Mouse (Mus musculus): ENCODE measurements around the gene Zfp574. TPM values are rescaled to one million over a fixed set of nuclear protein-coding genes. Genes with fewer than 3 reads are reported as not detected.

Zfp574 gene
- total and polyA plus RNA-seq, 2 experiments from 2014 or later = 31.5 to 33.0 TPM

DNA sequence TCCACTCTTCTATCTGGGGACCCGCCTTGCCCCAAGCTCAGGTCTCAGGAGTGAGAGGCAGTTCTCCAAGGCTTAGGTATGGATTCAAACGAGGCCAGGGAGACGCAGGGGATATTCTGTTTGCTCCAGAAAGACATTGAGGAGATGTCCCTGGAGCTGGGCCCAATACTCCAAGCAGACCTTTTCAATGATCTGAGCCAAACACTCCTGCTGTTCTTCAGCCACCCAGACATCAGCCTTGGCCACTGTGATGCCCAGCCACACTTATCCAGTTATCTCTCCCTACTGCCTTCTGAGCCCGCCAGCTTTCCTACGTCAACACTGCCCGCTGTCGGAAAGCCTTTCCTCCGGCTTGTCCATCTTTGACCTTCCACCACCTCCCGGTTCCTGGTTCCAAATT lies 38.0 kb downstream of the Zfp574 start:
- 91% methylated on average over 9 of the region's 9 CpGs for WGBS
- Histone ChIP-seq H3K4me1 (ENCODE audit: insufficient read depth) (no peaks in the 10 kb centered on the region), H3K27me3 (ENCODE audit: insufficient read depth, low read length) (no peaks in the 10 kb centered on the region), H3K4me3 (ENCODE audit: low read depth, low read length) (no peak overlapping the region), H3K9me3 (ENCODE audit: low read length) (no peaks in the 10 kb centered on the region), H3K4me2 (ENCODE audit: low read depth) (no peak overlapping the region), H3K27ac (ENCODE audit: low read depth, low read length) (no peak overlapping the region), H3K9ac (no peak overlapping the region), H3K36me3 (ENCODE audit: insufficient read depth) (peaks cover 5% of the 10 kb centered on the region; the same call in 1 of the 2 replicates)
- ATAC-seq = no peak
- DNase-seq = no peak
- no peak for TF ChIP-seq CTCF (IDR thresholded peaks at IDR 0.05; ENCODE audit: low read depth)

DNA sequence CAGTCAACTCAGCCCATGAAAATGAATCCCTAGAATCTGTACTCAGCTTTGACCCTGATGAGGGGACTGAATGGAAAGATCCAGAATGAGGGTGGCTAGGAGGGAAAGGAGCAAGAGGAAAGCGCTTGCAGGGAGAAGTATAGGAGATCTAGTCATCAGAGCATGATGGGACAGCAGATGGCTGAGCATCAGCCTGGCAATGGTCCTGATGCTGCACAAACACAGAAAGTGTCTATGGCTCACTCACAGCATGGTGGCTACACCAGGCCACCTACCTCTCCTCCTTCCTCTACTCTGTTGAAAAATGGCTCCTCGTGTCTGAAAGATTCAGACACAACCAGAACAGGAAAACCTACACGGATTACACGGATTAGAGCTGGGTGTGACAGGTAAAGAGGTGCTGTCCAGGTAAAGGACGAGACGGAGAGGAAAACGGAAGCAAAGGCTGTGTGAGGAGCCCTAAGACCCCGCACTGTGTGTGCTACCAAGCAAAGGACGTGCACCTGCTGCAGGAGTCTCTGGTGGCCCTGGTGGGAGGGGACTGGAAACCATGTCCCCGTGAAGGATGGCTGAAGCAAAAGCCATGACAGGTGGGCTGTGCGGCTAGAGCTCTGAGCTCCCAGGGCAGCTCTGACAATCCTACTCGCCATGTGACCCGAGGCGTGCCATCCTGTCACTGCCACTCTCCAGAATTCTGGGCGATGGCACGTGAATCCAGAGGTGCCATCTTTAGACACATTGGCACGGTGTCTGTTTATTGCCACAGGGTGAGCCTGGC lies 40.0 kb downstream of the Zfp574 start:
- H3K4me3 ChIP-seq (ENCODE audit: low read depth, low read length) = no peak overlapping the region
- ATAC-seq (0 out of 2 replicates have a peak, but pooled peaks have one; percentile 27), DNase-seq (peak; percentile 20)
- WGBS = 90% methylated on average over 17 of the region's 17 CpGs
- no peak for TF ChIP-seq CTCF (IDR thresholded peaks at IDR 0.05; ENCODE audit: low read depth)
- H3K9me3 ChIP-seq (ENCODE audit: low read length) = no peaks in the 10 kb centered on the region
- no peak overlapping the region for H3K9ac ChIP-seq
- H3K27ac ChIP-seq (ENCODE audit: low read depth, low read length) = no peak overlapping the region
- no peaks in the 10 kb centered on the region for H3K4me1 ChIP-seq (ENCODE audit: insufficient read depth)
- H3K4me2 ChIP-seq (ENCODE audit: low read depth) = no peak overlapping the region
- no peaks in the 10 kb centered on the region for H3K27me3 ChIP-seq (ENCODE audit: insufficient read depth, low read length)
- H3K36me3 ChIP-seq (ENCODE audit: insufficient read depth) = peaks cover 7% of the 10 kb centered on the region; the same call in 1 of the 2 replicates

DNA sequence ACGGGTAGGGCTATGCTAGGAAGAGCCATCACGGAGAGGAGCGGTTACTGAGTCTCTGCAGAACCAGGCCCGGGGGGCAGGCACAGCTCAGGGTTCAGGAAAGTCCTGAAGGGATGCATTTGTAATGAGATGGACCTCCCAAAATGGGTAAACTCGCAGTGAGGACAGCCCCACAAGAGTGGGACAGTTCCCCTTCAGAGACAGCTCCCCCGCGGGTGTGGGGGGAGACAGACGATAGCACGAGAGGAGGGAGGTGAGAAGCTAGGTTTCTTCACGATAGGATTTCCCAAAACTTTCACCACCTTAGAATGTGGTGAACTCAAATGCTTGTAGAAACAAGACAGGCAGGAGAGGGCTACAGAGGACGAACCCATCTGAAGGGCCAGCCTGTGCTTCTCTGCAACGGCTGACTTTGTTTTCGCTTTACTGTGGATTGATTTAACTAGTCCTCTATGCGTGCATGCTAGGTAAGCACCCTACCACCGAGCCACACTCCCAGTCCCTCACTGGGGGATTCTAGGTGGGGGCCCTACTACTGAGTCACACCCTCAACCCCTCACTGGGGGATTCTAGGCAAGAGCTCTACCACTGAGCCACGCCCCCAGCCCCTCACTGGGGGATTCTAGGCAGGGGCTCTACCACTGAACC lies 40.7 kb downstream of the Zfp574 start:
- no peak overlapping the region for H3K4me3 ChIP-seq (ENCODE audit: low read depth, low read length)
- no peak overlapping the region for H3K4me2 ChIP-seq (ENCODE audit: low read depth)
- TF ChIP-seq CTCF (IDR thresholded peaks at IDR 0.05; ENCODE audit: low read depth) = no peak
- H3K4me1 ChIP-seq (ENCODE audit: insufficient read depth) = no peaks in the 10 kb centered on the region
- WGBS = 91% methylated on average over 16 of the region's 16 CpGs
- H3K9ac ChIP-seq = no peak overlapping the region
- ATAC-seq (no peak), DNase-seq (no peak)
- H3K9me3 ChIP-seq (ENCODE audit: low read length) = no peaks in the 10 kb centered on the region
- no peaks in the 10 kb centered on the region for H3K27me3 ChIP-seq (ENCODE audit: insufficient read depth, low read length)
- no peak overlapping the region for H3K27ac ChIP-seq (ENCODE audit: low read depth, low read length)
- peaks cover 7% of the 10 kb centered on the region; the same call in 1 of the 2 replicates for H3K36me3 ChIP-seq (ENCODE audit: insufficient read depth)

DNA sequence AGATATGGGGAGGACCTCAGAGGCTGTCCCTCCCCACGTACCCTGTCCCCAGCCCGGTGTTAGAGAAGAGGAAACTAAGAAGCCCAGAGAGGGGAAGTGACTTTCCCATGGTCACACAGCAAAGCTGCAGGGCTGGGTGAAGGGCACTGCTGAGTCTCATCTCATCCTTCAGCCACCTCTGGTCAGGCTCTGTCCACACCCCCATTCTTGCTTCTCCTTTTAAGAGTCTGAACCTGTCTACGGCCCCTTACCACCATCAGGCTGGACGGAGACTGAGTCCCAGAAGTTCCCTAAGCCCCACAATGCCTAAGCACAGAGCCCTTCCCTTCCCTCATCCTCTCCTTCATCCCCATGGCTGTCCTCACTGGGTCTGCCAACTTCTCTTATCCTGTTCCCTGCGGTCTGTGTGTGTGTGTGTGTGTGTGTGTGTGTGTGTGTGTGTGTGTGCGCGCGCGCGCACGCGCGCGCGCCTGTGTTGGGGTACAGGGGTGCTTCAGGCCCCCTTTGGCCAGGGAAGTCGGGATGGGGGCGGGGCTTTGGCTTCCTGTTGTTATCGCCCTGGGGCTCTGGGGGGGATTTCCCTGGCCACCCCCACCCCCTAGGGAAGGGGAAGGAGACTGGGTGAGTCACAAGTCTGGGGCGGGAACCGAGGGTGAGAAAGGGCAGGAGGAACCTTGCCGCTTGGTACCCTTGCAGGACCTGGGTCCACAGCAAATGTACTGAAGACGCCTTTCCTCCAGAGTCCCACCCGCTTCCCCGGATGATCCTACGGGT lies 47.9 kb downstream of the Zfp574 start:
- no peaks in the 10 kb centered on the region for H3K9me3 ChIP-seq (ENCODE audit: low read length)
- no peak for TF ChIP-seq CTCF (IDR thresholded peaks at IDR 0.05; ENCODE audit: low read depth)
- WGBS = 73% methylated on average over 19 of the region's 25 CpGs
- H3K9ac ChIP-seq = no peak overlapping the region
- no peaks in the 10 kb centered on the region for H3K27me3 ChIP-seq (ENCODE audit: insufficient read depth, low read length)
- H3K36me3 ChIP-seq (ENCODE audit: insufficient read depth) = peaks cover 3% of the 10 kb centered on the region; the same call in 1 of the 2 replicates
- no peak overlapping the region for H3K4me2 ChIP-seq (ENCODE audit: low read depth)
- H3K4me1 ChIP-seq (ENCODE audit: insufficient read depth) = no peaks in the 10 kb centered on the region
- ATAC-seq = no peak
- DNase-seq = no peak
- H3K27ac ChIP-seq (ENCODE audit: low read depth, low read length) = no peak overlapping the region
- H3K4me3 ChIP-seq (ENCODE audit: low read depth, low read length) = no peak overlapping the region

DNA sequence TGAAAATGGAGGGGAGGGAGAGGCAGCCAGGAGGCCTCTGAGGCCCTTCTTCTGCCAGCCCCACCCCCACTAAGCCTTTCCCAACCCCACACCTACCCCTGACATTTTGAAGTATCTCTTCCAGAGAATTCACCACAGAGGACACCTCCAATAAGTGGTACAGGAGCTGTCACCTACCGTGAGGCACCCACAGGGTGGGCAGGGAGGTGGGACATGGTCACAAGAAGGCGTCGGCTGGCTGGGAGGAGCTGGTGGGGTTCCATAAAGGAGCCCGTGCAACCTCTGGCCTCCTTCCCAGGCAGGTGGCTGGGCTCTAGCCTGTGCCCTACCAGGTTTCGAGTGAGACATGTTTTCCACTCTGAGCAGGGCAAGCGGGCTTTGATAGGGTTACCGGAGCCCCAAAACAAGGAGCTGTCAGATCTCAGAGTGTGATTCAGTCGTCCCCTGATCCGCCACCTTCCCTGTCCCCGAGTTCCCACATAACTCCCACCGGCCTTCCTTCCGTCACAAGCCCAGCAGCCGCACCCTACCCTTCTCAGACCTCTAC lies 48.9 kb downstream of the Zfp574 start:
- Histone ChIP-seq H3K4me2 (ENCODE audit: low read depth) (no peak overlapping the region), H3K36me3 (ENCODE audit: insufficient read depth) (no peaks in the 10 kb centered on the region), H3K4me3 (ENCODE audit: low read depth, low read length) (no peak overlapping the region), H3K9ac (no peak overlapping the region), H3K27ac (ENCODE audit: low read depth, low read length) (no peak overlapping the region), H3K27me3 (ENCODE audit: insufficient read depth, low read length) (no peaks in the 10 kb centered on the region), H3K4me1 (ENCODE audit: insufficient read depth) (no peaks in the 10 kb centered on the region), H3K9me3 (ENCODE audit: low read length) (no peaks in the 10 kb centered on the region)
- no peak for ATAC-seq
- no peak for TF ChIP-seq CTCF (IDR thresholded peaks at IDR 0.05; ENCODE audit: low read depth)
- WGBS = 72% methylated on average over 13 of the region's 13 CpGs
- no peak for DNase-seq

DNA sequence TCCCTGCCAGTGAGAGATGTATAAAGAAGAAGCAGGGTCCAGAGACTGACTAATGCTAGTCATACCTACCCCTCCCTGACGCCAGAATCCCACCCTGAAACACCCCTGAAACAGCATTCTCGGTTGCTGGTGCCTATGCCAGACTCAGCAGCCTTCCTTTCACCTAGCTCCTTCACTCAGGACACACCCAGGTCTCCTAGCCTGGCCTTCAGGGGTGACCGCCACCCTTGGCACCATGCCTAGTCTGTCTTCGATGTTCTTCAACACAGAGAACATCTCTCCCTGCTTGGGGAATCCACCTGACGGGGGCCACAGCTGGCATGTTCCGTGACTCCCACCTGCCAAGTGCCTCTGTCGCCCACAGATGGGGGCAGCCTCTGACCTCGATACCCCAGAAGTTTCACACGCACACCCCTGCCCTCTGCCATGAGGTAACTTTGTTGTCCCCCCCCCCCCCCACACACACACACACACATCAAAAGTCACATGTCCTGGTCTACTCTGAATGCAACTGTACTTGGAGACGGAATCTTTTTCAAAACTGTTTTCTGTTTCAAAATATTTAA lies 53.4 kb downstream of the Zfp574 start:
- no peak for ATAC-seq
- DNase-seq = no peak
- WGBS = 77% methylated on average over 10 of the region's 10 CpGs

More for the DNA sequence above, 53.4 kb downstream of the Zfp574 start:
- Histone ChIP-seq H3K36me3 (ENCODE audit: insufficient read depth) (no peaks in the 10 kb centered on the region), H3K9ac (no peak overlapping the region), H3K27ac (ENCODE audit: low read depth, low read length) (no peak overlapping the region), H3K4me2 (ENCODE audit: low read depth) (no peak overlapping the region), H3K27me3 (ENCODE audit: insufficient read depth, low read length) (no peaks in the 10 kb centered on the region), H3K4me3 (ENCODE audit: low read depth, low read length) (no peak overlapping the region), H3K4me1 (ENCODE audit: insufficient read depth) (no peaks in the 10 kb centered on the region), H3K9me3 (ENCODE audit: low read length) (no peaks in the 10 kb centered on the region)
- TF ChIP-seq CTCF (IDR thresholded peaks at IDR 0.05; ENCODE audit: low read depth) = no peak
